Mouse (Mus musculus): Measurements from ENCODE around the gene Gm49510.

DNA sequence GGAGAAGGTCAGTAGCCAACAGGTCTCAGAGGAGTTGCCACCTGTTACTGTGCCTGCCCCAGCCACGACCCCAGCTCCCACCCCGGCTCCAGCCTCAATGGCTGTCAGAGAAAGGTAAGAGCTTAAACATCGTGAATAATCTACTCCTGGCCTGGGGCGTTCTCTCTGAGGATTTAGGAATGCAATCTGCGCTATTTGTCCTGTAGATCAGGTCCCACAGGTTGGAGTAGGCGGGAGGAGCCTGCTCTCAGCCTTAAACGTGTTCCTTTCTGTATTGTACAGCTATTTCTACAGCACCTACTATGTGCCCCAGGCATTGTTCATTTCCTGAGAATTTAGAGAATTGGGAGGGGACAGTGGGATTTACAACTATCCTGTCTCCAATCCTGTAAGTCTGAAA is 8.9 kb downstream of the Gm49510 start:
- TF ChIP-seq CTCF (IDR thresholded peaks at IDR 0.05; ENCODE audit: extremely low read depth, insufficient read depth, low read length) (no peak), POLR2A (IDR thresholded peaks at IDR 0.05; ENCODE audit: extremely low read depth, insufficient read depth, low read length) (no peak)

All from cortical plate, adult 2 months (tissue).